Mouse (Mus musculus) limb, embryonic 14.5 days (tissue): ENCODE results near the gene Sh3pxd2a. TPM values are rescaled to one million over a fixed set of nuclear protein-coding genes. Genes with fewer than 3 reads are reported as not detected.

Source experiments
- ATAC-seq: fragments of 200-750 bp; cut with Nextera tagmentation; 2 replicates; pipeline ENCODE4 v1.8.0; 2017; ENCODE audit warnings: low read depth, moderate number of reproducible peaks, moderate TSS enrichment; ENCODE audit not compliant: low FRiP score
- DNase-seq: peaks from one replicate; pipeline ENCODE4 v3.0.0-alpha.2; 2015; ENCODE audit warnings: low spot score
- H3K27ac ChIP-seq: fragments of 300-500 bp; sonication (generic); replicated peaks from 2 replicates; pipeline ENCODE4 v1.5.1; 2014; ENCODE audit warnings: low read depth, mild to moderate bottlenecking, low read length, moderate library complexity, mixed read lengths
- H3K27me3 ChIP-seq: fragments of 300-500 bp; sonication (generic); 2 replicates; pipeline ENCODE4 v1.6.1; 2014; ENCODE audit warnings: low read length, mixed read lengths; ENCODE audit not compliant: control insufficient read depth, insufficient read depth
- H3K36me3 ChIP-seq: fragments of 300-500 bp; sonication (generic); 2 replicates; pipeline ENCODE4 v1.6.1; 2014; ENCODE audit warnings: mild to moderate bottlenecking, low read length, moderate library complexity, mixed read lengths; ENCODE audit not compliant: control insufficient read depth, insufficient read depth
- H3K4me1 ChIP-seq: fragments of 300-500 bp; sonication (generic); 2 replicates; pipeline ENCODE4 v1.6.1; 2014; ENCODE audit warnings: antibody characterized with exemption, low read length, mixed read lengths; ENCODE audit not compliant: control insufficient read depth, insufficient read depth
- H3K4me2 ChIP-seq: fragments of 300-500 bp; sonication (generic); replicated peaks from 2 replicates; pipeline ENCODE4 v1.6.1; 2014; ENCODE audit warnings: low read depth, mild to moderate bottlenecking, low read length, moderate library complexity; ENCODE audit not compliant: severe bottlenecking
- H3K4me3 ChIP-seq: fragments of 300-500 bp; sonication (generic); replicated peaks from 2 replicates; pipeline ENCODE4 v1.5.1; 2014; ENCODE audit warnings: low read length
- H3K9ac ChIP-seq: fragments of 300-500 bp; sonication (generic); 2 replicates; pipeline ENCODE4 v1.6.1; 2014; ENCODE audit warnings: mild to moderate bottlenecking, low read depth, low read length, moderate library complexity; ENCODE audit not compliant: severe bottlenecking
- H3K9me3 ChIP-seq: fragments of 300-500 bp; sonication (generic); 2 replicates; pipeline ENCODE4 v1.6.1; 2016; ENCODE audit warnings: low read length; ENCODE audit not compliant: control insufficient read depth
- POLR2A ChIP-seq: fragments of 200-500 bp; IDR thresholded peaks from 2 replicates; pipeline ENCODE4 v1.8.0; 2012; ENCODE audit warnings: inconsistent platforms, mild to moderate bottlenecking, moderate library complexity, borderline replicate concordance; ENCODE audit not compliant: insufficient read depth, insufficient read length; ENCODE audit errors: extremely low read depth
- WGBS: fragments of 180-500 bp; shearing (Covaris S2); extraction: QIAGEN DNeasy Blood & Tissue Kit; methylation state at CpG from one replicate; pipeline ENCODE4 v1.1.7; 2014; 5-methylcytosine and 5-hydroxymethylcytosine counted together
- polyA plus RNA-seq, 2 experiments: library from polyadenylated mRNA; depleted of rRNA in 1 of 2; stranded (reverse) in 1 of 2; unstranded in 1 of 2; fragments of >200 nt; fragmentation: Nextera tagmentation in 1 of 2; extraction: Ambion mirVana in 1 of 2; gene quantifications; 2 replicates each; pipeline versions ENCODE4 v1.2.1 to v1.2.3; 2012 to 2014

The Sh3pxd2a gene
- polyA plus RNA-seq, 2 experiments = 17.1 to 61.7 TPM

DNA sequence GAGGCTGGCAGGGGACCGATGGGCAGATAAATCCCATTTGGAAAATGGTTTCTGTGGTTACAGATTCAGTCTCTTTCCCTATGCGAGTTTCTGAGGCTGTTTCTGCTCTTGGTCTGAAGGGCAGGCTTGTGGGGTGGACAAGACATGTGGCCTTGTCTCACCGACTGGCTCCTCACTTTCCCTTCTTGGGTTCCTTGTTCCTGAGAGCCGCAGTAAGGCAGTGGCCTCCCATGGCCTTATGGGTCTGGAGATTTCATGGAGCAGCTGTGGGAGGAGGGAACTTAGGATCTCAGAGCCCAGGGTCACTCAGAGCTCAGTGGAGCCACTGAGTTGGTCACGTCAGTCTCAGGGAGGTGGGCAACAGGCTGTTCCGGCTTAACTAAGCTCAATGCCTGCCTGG is 232.8 kb downstream of the Sh3pxd2a start:
- H3K36me3 ChIP-seq = no peaks in the 10 kb centered on the region
- no peak overlapping the region for H3K27ac ChIP-seq
- DNase-seq (no peak), ATAC-seq (no peak)
- no peak for TF ChIP-seq POLR2A
- 89% methylated on average over 6 of the region's 6 CpGs for WGBS
- H3K9ac ChIP-seq = no peak overlapping the region
- peaks cover 9% of the 10 kb centered on the region for H3K4me1 ChIP-seq
- no peak overlapping the region for H3K4me3 ChIP-seq
- H3K4me2 ChIP-seq = no peak overlapping the region
- no peaks in the 10 kb centered on the region for H3K9me3 ChIP-seq
- H3K27me3 ChIP-seq = no peaks in the 10 kb centered on the region

DNA sequence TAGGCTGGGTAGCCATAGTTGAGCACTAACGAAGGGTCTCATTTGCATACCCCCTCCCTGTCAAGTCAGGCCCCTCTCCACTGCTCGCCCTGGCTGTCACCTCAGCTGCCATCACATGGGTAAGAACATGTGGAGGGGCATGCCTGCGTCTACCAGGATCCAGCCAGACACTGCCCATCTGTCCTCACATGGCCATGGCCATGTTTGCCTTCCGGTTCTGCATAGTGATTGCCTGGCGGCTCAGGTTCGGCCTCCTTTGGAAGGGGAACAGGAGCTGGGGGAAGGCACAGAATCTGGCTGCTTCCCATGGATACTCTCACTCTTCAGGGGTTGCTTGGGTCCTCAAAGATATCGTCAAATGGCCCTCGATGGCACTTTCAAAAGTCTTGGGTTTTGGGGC is 233.5 kb downstream of the Sh3pxd2a start:
- no peak for DNase-seq
- Histone ChIP-seq H3K36me3 (no peaks in the 10 kb centered on the region), H3K27me3 (no peaks in the 10 kb centered on the region), H3K27ac (no peak overlapping the region), H3K4me3 (no peak overlapping the region), H3K9me3 (no peaks in the 10 kb centered on the region), H3K4me2 (no peak overlapping the region), H3K4me1 (peaks cover 9% of the 10 kb centered on the region), H3K9ac (no peak overlapping the region)
- TF ChIP-seq POLR2A = no peak
- 85% methylated on average over 8 of the region's 8 CpGs for WGBS
- no peak for ATAC-seq

DNA sequence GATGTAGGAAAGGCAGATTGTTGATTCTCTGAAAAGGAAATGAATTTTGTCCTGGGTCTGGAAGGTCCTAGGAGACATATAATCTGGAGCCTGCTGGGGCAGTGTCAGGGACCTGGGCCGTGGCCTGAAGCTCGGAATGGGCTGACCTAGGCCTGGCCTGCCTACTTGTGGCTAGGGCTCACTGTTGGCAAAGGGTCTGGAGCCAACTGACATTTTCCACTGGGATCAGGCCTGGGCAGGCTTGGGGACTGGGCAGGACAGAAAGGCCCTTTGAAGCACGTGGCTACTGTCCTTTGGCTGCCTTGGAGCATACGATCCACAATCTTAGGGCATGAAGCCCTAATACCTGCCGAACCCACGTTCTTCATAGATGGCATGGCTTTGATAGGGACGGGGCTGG is 234.1 kb downstream of the Sh3pxd2a start:
- H3K36me3 ChIP-seq = no peaks in the 10 kb centered on the region
- no peak overlapping the region for H3K4me2 ChIP-seq
- no peak for ATAC-seq
- H3K4me3 ChIP-seq = no peak overlapping the region
- no peak overlapping the region for H3K9ac ChIP-seq
- no peaks in the 10 kb centered on the region for H3K9me3 ChIP-seq
- 89% methylated on average over 7 of the region's 7 CpGs for WGBS
- no peak for TF ChIP-seq POLR2A
- no peak overlapping the region for H3K27ac ChIP-seq
- DNase-seq = no peak
- peaks cover 9% of the 10 kb centered on the region for H3K4me1 ChIP-seq
- H3K27me3 ChIP-seq = no peaks in the 10 kb centered on the region

GRCm38 (mm10) chr19:47229461-47229860 is 234.7 kb downstream of the Sh3pxd2a start:
- Histone ChIP-seq H3K9ac (no peak overlapping the region), H3K27ac (no peak overlapping the region), H3K36me3 (no peaks in the 10 kb centered on the region), H3K27me3 (no peaks in the 10 kb centered on the region), H3K4me2 (no peak overlapping the region), H3K4me1 (peaks cover 9% of the 10 kb centered on the region), H3K9me3 (no peaks in the 10 kb centered on the region), H3K4me3 (no peak overlapping the region)
- DNase-seq = no peak
- ATAC-seq = no peak
- TF ChIP-seq POLR2A = no peak
- 78% methylated on average over 5 of the region's 5 CpGs for WGBS

GRCm38 (mm10) chr19:47228725-47229252 is 235.4 kb downstream of the Sh3pxd2a start:
- Histone ChIP-seq H3K27me3 (no peaks in the 10 kb centered on the region), H3K27ac (no peak overlapping the region), H3K4me1 (peaks cover 9% of the 10 kb centered on the region), H3K36me3 (no peaks in the 10 kb centered on the region), H3K4me3 (0 out of 2 replicates have a peak overlapping the region, but pooled peaks have one; percentile 4), H3K9me3 (no peaks in the 10 kb centered on the region), H3K9ac (peak overlapping the region; percentile 28; the same call in 1 of the 2 replicates), H3K4me2 (peak overlapping the region; percentile 39)
- TF ChIP-seq POLR2A = no peak
- peak; percentile 70 for ATAC-seq
- DNase-seq = no peak
- 4% methylated on average over 14 of the region's 17 CpGs for WGBS

DNA sequence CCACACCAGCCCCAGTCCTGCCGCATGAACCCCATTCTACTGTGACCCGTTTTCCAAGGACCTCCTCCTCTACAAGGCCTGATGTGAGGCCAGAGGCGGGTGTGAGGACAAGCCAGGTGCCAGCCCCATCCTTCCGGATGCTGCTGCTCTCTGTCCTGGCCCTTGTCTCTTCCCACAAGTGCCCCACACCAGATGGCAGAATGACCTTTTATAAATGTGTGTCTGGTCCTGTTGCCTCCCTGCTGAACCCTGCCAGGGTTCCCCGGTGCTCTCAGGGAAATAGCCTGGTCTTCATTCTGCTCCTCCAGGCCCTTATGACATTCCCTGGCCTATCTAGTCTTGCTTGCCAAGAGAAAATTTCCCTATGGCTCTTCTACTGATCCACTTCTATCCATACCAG is 238.4 kb downstream of the Sh3pxd2a start:
- Histone ChIP-seq H3K9me3 (no peaks in the 10 kb centered on the region), H3K27me3 (no peaks in the 10 kb centered on the region), H3K4me3 (no peak overlapping the region), H3K9ac (no peak overlapping the region), H3K36me3 (no peaks in the 10 kb centered on the region), H3K4me2 (no peak overlapping the region), H3K4me1 (peaks cover 9% of the 10 kb centered on the region), H3K27ac (no peak overlapping the region)
- no peak for ATAC-seq
- no peak for TF ChIP-seq POLR2A
- WGBS = 80% methylated on average over 5 of the region's 5 CpGs
- DNase-seq = no peak
